Mouse (Mus musculus) thymus, postnatal 4 days (tissue): ENCODE data around the gene Gm42715.
"Not testable (repeated sequence)": the region's sequence is repeated elsewhere in the genome, so short reads cannot be mapped to it uniquely, and the experiment has no call there.

ENCODE experiments used
- DNase-seq: peaks from one replicate; pipeline ENCODE4 v3.0.0; 2021

The Gm42715 gene

DNA sequence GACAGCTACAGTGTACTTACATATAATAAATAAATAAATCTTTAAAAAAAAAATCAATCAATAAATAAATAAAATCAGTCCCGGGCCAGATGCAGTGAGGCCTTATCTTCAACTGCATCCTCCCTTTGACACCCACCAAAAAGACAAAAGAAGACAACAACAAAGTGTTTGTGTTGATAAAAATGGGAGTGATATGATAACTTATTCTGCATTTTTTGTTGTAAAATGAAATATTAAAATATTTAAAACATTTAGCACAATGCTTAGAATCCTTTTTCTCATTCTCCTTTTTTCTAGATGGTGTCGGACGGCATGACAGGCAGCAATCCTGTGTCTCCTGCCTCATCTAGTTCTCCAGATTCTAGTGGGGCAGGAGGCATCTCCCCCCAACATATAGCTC is at the start of gene Gm42715:
Gene Gm42715 (plus strand): TSS at position 301 of the 400 bp plus-strand sequence.
- no peak for DNase-seq

DNA sequence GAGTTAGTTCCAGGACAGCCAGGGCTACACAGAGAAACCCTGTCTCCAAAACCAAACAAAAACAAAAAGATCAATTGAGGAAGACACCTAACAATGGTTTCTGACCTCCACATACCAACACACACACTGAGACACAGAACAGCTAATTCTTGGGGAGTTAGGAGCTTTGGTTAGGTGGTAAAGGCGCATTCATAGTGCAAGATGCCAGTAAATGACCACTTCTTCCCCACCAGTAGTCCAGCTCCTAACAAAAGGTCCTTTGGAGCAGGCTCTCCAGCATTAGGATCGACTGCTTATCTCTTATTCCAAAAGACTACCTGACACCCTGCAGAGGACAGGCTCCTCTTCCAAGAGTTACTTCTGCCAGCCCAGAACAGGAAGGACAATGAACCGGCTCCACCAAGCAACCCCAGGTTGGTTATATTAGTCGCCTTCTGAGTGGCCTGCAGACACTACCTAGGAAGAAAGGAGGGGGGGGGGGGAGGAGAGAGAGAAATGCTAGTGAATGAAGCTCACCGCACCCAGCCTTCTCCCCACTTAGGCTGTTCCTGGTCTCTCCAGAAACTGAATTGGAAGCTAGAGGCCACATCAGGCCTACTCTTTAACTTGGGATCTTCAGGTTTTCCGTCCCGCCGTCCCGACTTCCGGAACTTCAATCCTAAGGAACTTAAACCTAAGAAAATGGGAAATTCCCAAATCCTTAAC is 49.2 kb upstream of the Gm42715 start:
- no peak for DNase-seq

DNA sequence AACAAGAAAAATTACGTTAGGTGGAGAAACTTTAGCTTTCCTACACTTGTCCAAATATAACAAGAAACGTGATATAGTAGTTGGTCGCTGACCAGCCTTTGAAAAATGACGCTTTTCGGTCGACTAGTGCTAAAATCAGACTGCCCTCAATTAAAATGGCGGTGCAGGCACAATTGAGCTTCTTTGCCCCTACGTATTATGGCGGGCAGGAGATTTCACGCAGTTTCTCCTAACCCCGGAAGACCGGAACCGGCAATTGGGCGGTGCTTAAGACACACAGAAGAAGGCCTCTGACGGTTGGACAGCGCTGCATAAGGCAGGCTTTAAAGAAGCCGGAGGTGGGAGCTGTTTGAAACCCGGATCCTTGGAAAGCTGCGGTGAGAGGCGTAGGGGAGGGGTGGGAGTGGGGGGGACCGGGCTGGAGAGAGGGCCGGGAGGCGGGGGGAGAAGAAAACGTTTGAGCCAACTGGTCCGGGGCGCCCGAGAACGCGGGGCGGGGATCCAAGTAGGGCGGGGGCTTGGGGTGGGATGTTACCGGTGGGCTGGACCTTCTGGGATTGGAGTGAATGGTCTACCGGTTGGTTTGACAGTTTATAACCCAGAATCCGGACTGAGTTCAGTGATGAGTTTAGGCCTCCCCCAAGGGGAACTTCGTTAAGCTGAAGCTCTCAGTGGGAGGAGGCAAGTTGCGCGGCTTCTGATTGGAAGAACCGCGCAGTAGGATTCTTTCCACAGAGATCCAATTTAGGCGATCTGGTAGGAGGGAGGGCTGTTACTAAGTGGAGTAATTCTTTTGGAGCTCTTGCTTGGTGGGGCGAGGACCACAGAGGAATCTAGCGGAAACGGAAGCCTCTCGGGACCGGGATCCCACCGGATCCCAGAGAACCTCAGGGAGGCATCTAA is 48.4 kb upstream of the Gm42715 start:
- peak; percentile 85 for DNase-seq

DNA sequence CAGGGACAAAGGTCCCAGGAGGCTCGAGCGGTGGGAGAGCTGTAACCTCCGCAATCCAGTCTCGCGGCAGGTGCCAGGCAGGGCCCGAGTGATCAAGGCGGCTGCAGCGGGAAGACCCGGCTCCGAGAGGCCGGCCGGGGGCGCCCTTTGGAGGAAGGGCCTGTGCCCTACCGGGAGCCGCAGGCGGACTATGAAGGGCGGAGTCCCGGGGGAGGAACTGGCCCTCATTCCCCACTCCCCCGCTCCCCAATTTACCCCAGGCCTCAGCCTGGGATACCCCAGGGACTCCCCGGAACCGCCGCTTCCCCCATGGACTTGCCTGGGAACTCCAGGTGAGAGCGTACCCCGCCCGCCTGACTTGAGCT is 47.8 kb upstream of the Gm42715 start:
- peak; percentile 79 for DNase-seq

DNA sequence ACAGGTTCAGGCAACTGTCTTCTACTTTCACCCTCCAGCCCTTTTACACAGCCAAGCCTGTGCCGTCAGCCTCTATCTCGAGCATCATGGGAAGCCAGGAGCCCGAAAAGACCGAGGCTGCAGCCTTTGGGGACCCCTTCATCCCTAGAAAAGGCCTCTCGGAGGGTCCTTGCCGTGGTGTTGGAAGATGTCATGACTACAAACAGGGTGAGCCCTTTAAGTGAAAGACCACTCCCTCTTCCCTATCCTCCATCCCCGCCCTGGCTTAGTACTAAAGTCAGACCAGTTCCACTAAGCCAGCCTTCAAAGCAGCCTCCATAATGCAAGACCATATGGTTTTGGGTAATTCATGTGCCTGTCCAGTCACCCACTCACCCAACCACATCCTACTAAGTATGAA is 47.3 kb upstream of the Gm42715 start:
- DNase-seq: no peak

DNA sequence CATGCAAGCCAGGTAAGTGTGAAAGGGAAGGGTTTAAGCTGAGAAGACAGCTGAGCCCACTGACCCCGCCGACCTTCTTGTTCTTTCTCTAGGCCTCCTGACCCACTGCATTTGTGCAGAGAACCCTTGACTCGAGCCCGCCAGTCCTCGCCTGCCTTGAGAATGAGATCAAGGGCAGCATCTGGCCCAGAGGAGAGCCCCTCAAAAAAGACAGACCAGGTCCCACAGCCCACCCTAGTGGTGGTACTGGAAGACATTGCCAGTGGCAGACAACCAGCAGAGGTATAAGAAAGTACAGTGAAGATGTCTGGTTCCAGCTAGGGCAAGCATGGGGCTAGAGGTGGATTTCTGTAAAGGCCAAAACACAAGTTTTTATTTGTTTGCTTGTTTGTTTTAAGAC is 45.7 kb upstream of the Gm42715 start:
- DNase-seq: peak; percentile 68

DNA sequence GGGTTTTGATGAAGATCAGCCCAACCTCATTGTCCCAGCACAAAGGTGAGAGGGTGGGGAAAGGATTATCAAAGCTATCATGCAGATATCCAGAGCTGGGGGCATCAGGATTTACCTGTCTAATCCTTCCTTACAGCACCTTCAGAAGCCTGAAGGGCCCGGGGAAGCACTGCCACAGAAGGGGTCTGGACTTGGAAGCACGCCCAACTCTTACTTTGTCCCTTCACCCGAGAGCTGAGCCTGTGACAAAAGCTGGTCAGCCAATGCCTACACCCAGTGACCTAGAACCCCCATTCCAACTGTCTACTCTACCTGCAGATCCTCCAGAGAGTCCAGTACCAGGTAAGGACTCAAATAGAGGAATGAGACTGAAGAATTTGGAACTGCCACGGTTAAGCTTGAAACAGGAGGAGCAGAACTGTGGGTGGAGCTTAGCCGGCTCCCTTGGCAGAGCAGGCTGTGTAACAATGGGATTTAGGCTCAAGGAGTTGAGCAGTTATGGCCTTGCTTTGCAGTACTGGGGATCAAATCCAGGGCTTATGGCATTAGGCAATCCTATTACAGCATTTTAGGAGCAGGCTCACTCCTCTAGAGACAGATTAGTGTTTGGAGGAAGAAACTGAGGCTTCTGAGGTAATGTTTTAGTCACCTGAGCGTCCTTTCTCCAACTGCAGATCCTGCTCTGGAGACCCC is 44.9 kb upstream of the Gm42715 start:
- DNase-seq: no peak

DNA sequence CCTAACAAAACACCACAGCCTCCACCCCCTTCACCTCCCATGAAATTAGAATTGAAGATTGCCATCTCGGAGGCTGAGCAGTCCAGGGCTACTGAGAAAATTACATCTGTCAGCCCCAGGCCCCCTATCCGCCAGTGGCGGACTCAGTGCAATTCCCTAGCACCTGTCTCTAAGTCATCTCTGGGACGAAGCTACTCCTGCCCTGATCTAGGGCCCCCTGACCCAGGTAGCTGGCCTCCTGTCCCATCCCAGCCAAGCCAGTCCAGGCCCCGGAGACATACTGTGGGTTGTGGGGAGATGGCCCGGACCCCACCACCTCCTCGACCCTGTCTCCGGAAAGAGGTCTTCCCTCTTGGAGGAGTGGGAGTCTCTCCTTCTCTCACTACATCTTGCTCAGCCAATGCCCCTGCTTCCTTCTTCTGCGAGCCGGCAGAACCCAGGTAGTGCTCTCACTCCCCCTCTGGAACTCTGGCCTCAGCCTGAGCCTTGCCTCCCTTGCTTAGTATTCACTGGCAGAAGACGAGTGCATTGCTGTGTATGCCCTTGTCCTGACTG is 44.1 kb upstream of the Gm42715 start:
- DNase-seq: no peak

DNA sequence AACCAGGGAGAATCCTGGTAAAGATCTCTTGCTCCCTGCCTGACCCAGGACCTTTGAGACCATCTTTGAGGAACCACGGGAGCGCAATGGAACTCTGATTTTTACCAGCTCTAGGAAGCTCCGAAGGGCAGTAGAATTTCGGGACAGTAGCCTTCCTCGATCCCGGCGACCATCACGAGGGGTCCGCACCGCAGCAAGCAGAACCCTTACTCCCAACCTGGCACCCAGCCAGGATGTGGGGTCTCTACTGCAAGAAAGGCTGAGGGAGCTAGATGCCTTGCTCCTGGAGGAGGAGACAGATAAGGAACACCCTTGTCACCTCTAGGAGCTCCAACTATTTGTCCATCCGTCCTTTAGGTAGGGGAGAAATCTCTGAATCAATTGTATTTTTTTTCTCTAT is 43.0 kb upstream of the Gm42715 start:
- DNase-seq: no peak

DNA sequence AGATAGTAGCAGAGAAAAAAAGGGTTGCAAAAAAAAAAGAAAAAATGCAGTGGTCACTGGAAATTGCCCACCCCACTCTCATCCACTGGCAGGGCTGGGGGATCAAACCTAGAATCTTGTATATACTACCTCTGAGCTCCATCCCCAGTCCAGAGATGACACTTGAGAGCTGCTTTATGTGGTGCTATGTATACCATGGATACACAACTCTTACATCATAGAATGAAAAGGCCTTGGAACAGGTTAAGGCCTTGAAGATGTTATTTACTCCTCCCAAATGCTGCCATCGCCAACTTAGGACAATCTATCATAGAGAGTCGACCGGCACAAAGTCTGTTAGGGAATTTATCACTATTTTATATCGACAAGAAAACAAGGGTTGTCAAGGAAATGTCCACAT is 42.5 kb upstream of the Gm42715 start:
- no peak for DNase-seq

DNA sequence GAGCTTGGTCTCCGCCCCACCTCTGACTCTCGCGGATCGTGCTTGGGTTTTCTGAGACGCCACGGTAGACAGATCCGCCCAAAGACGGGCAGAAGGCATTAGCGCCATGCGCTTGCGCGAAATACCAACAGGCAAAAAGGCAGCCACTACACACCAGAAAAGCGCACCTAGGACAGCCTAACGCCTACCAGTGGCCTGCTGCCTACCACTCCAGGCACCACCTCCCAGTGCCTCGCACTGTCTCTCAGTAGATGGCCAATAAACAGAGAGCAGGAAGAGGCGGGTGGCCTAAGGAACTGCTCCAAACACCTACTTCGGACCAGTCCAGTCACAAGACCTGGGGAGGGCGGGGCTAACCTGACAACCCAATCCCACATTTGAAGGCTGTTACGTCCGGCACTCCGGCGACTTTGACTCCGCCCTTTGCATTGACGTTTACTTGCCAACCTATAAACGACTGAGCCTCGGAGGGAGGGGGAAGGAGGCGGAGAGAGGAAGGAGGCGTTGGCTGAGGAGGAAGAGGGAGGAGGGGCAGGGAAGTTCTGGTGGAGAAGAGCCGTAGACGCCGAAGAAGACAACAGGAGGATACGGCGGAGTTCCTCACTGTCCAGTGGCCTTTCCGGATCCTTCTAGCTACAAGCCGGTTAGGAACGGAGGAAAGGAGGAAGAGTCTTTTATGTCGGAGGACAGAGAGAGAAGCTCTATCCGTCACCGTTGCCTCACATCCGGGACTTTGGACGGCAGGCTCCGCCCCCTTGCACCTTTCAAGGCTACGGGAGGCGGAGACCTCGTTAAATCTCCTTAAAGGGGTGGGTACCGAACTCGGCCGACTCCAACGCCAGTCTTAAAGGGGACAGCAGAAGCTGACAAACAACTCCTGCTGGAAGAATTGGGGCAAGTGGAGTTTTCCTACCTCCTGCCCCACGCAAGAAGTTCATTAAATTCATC is 41.4 kb upstream of the Gm42715 start:
- DNase-seq: peak; percentile 100

DNA sequence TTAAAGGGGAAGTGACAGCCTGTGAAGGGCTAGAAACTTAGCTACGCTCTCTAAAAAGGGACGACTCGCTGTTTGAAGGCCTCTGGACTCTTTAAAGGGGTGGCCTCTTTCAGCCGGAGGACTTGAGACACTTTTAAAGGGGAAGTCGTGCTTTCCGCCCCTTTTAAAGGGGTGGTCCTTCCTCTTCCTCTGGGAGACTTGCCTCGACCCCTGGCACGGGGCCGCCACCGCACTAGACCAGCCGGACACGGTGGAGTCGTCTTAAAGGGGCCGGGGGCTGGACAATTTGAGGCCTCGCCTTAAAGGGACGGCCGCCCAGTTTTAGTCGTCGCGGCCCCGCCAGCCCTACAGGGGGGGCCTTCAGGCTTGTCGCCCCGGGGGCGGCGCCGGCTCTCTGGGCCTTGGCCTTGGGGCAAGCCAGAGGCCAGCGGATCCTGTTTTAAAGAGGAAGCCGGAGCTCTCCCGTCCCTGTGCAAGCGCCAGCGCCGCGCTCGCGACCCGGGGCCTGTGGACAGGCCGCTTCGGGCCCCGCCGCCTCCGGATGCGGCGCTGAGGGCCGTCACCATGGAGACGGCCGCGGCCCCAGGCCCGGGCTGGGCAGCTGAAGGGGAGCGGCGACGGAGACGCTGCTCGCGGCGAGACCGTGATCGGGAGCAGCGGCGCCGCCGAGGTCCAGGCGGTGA is 40.6 kb upstream of the Gm42715 start, which contains the start of gene Fbrs:
Gene Fbrs (plus strand): TSS at position 565 of the 683 bp plus-strand sequence.
- peak; percentile 78 for DNase-seq

DNA sequence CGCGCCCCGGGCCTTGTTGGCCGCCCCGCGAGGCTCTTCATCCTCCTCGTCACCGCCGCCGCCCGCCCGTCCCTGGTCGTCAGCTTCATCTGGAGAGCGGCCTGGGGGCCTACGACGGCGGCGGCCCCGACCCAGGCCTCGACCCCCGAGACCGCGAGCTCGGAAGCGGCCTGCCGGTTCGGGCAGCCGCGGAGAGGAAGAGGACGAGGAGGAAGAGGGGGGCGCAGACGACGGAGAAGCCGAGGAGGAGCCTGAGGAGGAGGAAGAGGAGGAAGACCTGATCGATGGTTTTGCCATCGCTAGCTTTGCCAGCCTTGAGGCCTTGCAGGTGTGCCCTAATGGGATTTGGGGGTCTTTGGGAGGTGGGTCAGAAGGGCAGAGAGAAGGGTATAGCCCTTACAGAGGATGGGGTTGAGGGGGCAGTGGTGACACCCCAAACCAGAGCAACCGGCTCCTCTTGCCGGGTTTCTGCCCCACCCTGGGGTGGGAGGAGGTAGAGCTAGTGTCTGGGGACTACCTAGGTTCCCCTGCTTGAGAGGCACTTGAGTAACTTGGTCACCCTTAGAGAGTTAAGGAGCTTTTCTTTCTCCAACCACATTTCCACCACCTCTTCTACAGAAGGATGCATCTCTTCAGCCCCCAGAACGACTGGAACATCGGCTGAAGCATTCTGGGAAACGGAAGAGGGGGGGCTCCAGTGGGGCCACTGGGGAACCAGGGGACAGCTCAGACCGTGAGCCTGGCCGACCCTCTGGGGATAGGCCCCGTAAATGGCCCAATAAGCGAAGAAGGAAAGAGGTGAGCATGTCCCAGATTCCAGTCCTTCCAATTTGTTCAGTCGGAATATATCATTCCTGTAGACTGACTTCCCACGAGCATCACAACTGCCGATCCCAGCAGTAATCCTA is 39.8 kb upstream of the Gm42715 start:
- DNase-seq: peak; percentile 65

DNA sequence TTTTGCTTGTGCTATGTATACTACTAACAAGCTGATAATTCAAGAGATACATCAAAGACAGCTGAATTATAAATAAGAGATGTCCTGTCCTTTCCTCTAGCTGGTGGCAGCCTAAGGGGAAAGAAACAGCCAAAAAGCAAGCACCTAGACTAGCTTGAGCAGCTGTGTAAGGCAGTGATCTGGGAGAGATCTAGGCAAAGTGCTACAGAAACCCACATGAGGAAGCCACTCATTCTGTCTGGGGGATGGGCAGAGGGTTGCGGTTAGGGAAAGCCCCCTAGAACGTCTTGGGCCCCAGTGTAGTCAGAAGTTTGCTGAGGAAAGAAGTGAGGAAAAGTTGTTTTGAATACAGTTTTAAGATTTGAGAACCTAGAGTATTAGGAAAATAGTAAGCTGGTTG is 39.1 kb upstream of the Gm42715 start:
- DNase-seq: peak; percentile 78

DNA sequence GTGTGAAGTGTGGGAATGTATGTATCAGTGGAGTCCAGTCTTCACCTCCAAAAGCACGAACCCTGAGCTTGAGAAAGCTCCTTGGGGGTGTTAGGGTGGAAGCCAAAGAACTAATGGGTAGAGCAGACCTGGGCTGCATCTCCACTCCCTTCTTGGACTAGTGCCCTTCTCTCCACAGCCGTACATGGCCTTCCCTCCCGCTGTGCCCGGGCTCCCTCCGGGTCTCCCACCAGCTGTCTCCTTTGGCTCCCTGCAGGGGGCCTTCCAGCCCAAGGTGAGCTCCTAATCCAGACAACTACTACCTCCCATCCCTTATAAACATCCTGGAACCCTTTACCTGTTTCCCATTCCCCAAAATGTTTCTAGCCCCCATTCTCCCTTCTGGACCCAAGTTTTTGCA is 34.0 kb upstream of the Gm42715 start:
- DNase-seq: no peak

DNA sequence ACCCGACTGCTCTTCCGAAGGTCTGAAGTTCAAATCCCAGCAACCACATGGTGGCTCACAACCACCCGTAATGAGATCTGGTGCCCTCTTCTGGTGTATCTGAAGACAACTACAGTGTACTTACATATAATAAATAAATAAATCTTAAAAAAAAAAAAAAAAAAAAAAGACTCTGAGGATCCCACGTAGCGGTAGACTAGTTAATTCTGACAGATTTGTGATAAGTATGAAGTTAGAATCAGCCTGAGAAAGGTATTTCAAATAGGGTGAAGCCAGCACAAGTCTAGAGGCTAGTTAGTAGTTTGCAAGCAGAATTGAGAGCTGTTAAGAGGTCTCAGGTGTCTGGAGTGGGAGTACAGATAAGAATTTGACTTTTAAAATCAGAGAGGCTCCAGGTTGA is 31.0 kb upstream of the Gm42715 start:
- DNase-seq: not testable (repeated sequence)

DNA sequence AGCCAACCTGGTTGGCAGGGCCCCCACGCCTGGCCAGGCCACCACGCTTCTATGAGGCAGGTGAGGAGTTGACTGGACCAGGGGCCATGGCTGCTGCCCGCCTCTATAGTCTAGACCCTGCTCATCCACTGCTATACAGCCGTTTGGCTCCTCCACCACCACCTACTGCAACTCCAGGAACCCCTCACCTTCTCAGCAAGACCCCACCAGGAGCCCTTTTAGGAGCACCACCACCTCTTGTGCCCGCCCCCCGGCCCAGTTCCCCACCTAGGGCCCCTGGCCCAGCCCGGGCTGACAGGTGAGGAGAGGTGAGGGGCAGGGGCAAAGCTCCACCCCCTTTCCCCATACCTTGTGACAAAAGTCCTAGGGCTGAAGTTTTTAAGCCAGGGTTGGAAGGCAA is 29.4 kb upstream of the Gm42715 start:
- DNase-seq: no peak

DNA sequence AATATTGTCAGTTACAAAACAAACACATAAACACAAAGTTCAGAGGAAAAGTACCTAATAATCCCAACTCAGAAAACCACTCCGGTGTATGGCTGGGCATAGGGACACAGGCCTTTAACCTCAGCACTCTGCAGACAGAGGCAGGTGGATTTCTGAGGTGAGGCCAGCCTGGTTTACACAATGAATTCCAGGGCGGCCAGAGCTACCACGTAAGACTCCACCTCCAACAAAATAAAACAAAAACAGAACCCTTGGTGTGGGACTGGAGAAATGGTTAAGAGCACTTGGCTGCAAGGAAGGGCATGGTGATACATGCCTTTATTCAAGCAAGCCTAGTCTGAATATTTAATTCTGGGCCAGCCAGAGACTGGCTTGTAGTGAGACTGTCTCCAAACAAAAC is 27.5 kb upstream of the Gm42715 start:
- no peak for DNase-seq

DNA sequence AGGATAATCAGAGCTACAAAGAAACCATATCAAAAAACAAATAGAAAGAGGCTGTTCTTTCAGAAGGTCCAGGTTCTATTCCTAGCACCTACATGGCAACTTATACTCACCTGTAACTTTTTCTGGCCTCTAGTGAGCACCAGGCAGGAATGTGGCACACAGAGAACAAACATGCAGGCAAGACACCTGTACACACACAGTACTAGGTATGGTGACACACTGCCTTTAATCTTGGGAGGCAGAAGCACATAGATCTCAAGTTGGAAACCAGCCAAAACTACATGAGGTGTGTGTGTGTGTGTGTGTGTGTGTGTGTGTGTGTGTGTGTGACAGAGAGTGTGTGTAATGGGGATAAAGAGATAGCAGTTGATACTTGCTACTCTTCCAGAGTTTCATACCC is 24.7 kb upstream of the Gm42715 start:
- no peak for DNase-seq

DNA sequence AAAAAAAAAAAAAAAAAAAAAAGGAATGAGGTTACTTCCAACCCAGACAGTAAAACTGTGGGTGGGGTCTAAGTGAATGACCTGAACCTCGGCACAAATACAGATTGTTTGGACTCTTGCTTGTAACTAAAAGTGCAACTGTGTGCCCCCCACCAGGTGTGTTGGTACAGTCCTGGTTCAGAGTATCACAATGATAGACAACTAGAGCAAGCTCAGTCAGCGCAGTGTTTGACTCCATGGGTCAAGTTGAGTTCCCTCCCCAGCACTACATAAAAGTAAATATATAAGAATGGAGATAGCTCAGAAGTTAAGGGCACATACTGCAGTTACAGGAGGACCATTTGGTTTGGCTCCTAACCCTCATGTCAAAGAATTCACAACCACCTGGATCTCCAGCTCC is 22.0 kb upstream of the Gm42715 start:
- DNase-seq: no peak
